Mouse (Mus musculus) ovary, postnatal 10 days (tissue): Measurements from ENCODE around the gene Arsg.

Experiments
- DNase-seq: peaks from one replicate; pipeline ENCODE4 v3.0.0; 2022; ENCODE audit warnings: low spot score

The Arsg gene

DNA sequence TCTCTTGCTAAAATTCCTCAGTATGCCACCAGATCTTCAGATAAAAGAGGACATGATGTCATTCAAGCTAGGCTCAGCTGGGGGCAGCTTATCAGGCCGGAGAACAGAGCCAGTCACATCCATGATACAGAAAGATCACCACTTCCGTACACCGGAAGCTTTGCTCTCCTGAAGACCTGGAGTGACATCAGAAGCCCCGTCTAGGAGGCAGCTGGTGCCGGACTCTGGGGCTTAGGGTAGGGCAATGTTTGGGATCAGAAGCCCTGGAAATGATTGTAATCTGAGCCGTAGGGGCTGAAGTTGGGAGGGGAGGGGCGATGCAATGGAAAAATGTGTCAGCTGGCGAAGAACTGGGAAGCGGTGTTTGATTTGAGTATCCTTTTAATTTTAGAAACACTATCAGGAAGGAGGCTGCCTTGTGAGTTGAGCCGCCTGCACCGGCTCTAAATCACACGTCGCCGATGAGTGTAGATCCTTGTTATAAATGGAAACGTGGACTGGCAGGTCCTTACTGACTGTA, 149.4 kb downstream of the Arsg start:
- no peak for DNase-seq
